In genomic region chr7:127992488-127993340, GRCm38 (mm10) we compare ENCODE assay signal across 8 mouse cellular contexts. TPM values are rescaled to one million over a fixed set of nuclear protein-coding genes. Genes with fewer than 3 reads are reported as not detected.
DNase-seq lines count a peak whose midpoint lies in the region; ATAC-seq lines count a peak whose summit lies in the region.

No protein-coding gene starts in this region.

- H3K9ac ChIP-seq in limb, embryonic 11.5 days (ENCODE audit: low read length), result no peak overlapping the region
- H3K9ac ChIP-seq in embryonic facial prominence, embryonic 14.5 days (ENCODE audit: low read depth, low read length), result peak overlapping the region; percentile 58
- H3K9ac ChIP-seq in neural tube, embryonic 15.5 days (replicated peaks), result no peak overlapping the region

- H3K36me3 ChIP-seq in limb, embryonic 11.5 days (ENCODE audit: control insufficient read depth, insufficient read depth, low read length), result peaks cover 2% of the 10 kb centered on the region
- peaks cover 50% of the 10 kb centered on the region for H3K36me3 ChIP-seq in limb, embryonic 10.5 days
- H3K36me3 ChIP-seq in embryonic facial prominence, embryonic 14.5 days (ENCODE audit: control insufficient read depth, insufficient read depth, low read length), result peaks cover 30% of the 10 kb centered on the region
- peaks cover 19% of the 10 kb centered on the region for H3K36me3 ChIP-seq in neural tube, embryonic 15.5 days

- no peaks in the 10 kb centered on the region for H3K9me3 ChIP-seq in limb, embryonic 11.5 days (ENCODE audit: control insufficient read depth, low read length)
- H3K9me3 ChIP-seq in limb, embryonic 10.5 days (replicated peaks), result no peaks in the 10 kb centered on the region
- H3K9me3 ChIP-seq in embryonic facial prominence, embryonic 14.5 days (ENCODE audit: control insufficient read depth, low read length), result no peaks in the 10 kb centered on the region
- no peaks in the 10 kb centered on the region for H3K9me3 ChIP-seq in neural tube, embryonic 15.5 days (replicated peaks)

- H3K4me2 ChIP-seq in limb, embryonic 11.5 days (ENCODE audit: low read depth, severe bottlenecking), result peak overlapping the region; percentile 40; the same call in 1 of the 2 replicates
- peak overlapping the region; percentile 58 for H3K4me2 ChIP-seq in embryonic facial prominence, embryonic 14.5 days (ENCODE audit: low read depth, low read length)
- H3K4me2 ChIP-seq in neural tube, embryonic 15.5 days, result peak overlapping the region; percentile 41

- H3K27me3 ChIP-seq in limb, embryonic 11.5 days (ENCODE audit: control insufficient read depth, insufficient read depth, low read length), result no peaks in the 10 kb centered on the region
- no peaks in the 10 kb centered on the region for H3K27me3 ChIP-seq in limb, embryonic 10.5 days (ENCODE audit: low read depth, poor library complexity, severe bottlenecking)
- no peaks in the 10 kb centered on the region for H3K27me3 ChIP-seq in embryonic facial prominence, embryonic 14.5 days (replicated peaks; ENCODE audit: control insufficient read depth, insufficient read depth, low read length)
- H3K27me3 ChIP-seq in neural tube, embryonic 15.5 days (replicated peaks), result no peaks in the 10 kb centered on the region

- H3K4me1 ChIP-seq in limb, embryonic 11.5 days (ENCODE audit: control insufficient read depth, insufficient read depth, low read length), result peaks cover 3% of the 10 kb centered on the region; the same call in 1 of the 2 replicates
- H3K4me1 ChIP-seq in limb, embryonic 10.5 days, result peaks cover 13% of the 10 kb centered on the region
- 0 out of 2 replicates have a peak, but pooled peaks cover 5% of the 10 kb centered on the region for H3K4me1 ChIP-seq in embryonic facial prominence, embryonic 14.5 days (ENCODE audit: control insufficient read depth, insufficient read depth, low read length)
- H3K4me1 ChIP-seq in neural tube, embryonic 15.5 days, result peaks cover 4% of the 10 kb centered on the region

- whole genome bisulfite sequencing in limb, embryonic 11.5 days, result 50% methylated on average over 5 of the region's 5 CpGs
- WGBS in limb, embryonic 10.5 days, result 48% methylated on average over 5 of the region's 5 CpGs
- 40% methylated on average over 5 of the region's 5 CpGs for WGBS in embryonic facial prominence, embryonic 14.5 days
- 56% methylated on average over 5 of the region's 5 CpGs for WGBS in neural tube, embryonic 15.5 days

- H3K4me3 ChIP-seq in limb, embryonic 11.5 days (ENCODE audit: low read depth, low read length), result 0 out of 2 replicates have a peak overlapping the region, but pooled peaks have one; percentile 2
- H3K4me3 ChIP-seq in limb, embryonic 10.5 days, result no peak overlapping the region
- peak overlapping the region; percentile 35 for H3K4me3 ChIP-seq in embryonic facial prominence, embryonic 14.5 days (ENCODE audit: low read depth, low read length)
- H3K4me3 ChIP-seq in neural tube, embryonic 15.5 days (replicated peaks), result peak overlapping the region; percentile 15

- H3K27ac ChIP-seq in limb, embryonic 11.5 days (replicated peaks; ENCODE audit: low read depth, low read length), result no peak overlapping the region; the same call in 1 of the 2 replicates
- H3K27ac ChIP-seq in limb, embryonic 10.5 days, result no peak overlapping the region
- peak overlapping the region; percentile 63; the same call in 1 of the 2 replicates for H3K27ac ChIP-seq in embryonic facial prominence, embryonic 14.5 days (replicated peaks; ENCODE audit: low read depth, low read length)
- no peak overlapping the region for H3K27ac ChIP-seq in neural tube, embryonic 15.5 days (replicated peaks)

- DNase-seq in limb, embryonic 11.5 days (ENCODE audit: low spot score), result no peak
- DNase-seq in limb, embryonic 10.5 days (ENCODE audit: low spot score), result no peak
- no peak for DNase-seq in embryonic facial prominence, embryonic 14.5 days (ENCODE audit: low spot score)
- peak; percentile 19 for DNase-seq in kidney, postnatal 14 days
- no peak for DNase-seq in testis, postnatal 10 days (ENCODE audit: low spot score)
- DNase-seq in cerebellum, adult 9-10 months, result no peak
- no peak for DNase-seq in adrenal gland, postnatal 36 days

- ATAC-seq in limb, embryonic 11.5 days (ENCODE audit: insufficient number of reproducible peaks, low FRiP score, low TSS enrichment, low read depth), result peak; percentile 29; the same call in 1 of the 2 replicates
- ATAC-seq in embryonic facial prominence, embryonic 14.5 days (ENCODE audit: low read depth), result peak; percentile 17
- ATAC-seq in neural tube, embryonic 15.5 days (ENCODE audit: low FRiP score), result no peak; the same call in 1 of the 2 replicates

RNA-seq across cellular contexts. Expression of gene Pycard, which starts 1.0 kb away (rescaled TPM):
- polyA plus RNA-seq in limb, embryonic 11.5 days (2014; fragmentation: Nextera tagmentation; extraction: Ambion mirVana), result 6.7 and 6.9 TPM in 2 replicates
- polyA plus RNA-seq in limb, embryonic 10.5 days (2016; fragmentation: Nextera tagmentation; extraction: Ambion mirVana), result 5.2 and 6.5 TPM in 2 replicates
- polyA plus RNA-seq in embryonic facial prominence, embryonic 14.5 days (2014; fragmentation: Nextera tagmentation; extraction: Ambion mirVana), result 78.6 and 81.1 TPM in 2 replicates
- 8.0 and 46.9 TPM in 2 replicates for polyA plus RNA-seq in neural tube, embryonic 15.5 days (2015; fragmentation: Nextera tagmentation; extraction: Ambion mirVana)
- 1 to 10 TPM; 3.6 to 5.4 TPM for total RNA-seq in adrenal gland, postnatal 36 days (2021)

RNA-seq across cellular contexts. Expression of gene Trim72, which starts 11.0 kb away (rescaled TPM):
- polyA plus RNA-seq in limb, embryonic 11.5 days (2014; fragmentation: Nextera tagmentation; extraction: Ambion mirVana), result 0.10 and 0.20 TPM in 2 replicates
- not detected in 2 replicates for polyA plus RNA-seq in limb, embryonic 10.5 days (2016; fragmentation: Nextera tagmentation; extraction: Ambion mirVana)
- polyA plus RNA-seq in embryonic facial prominence, embryonic 14.5 days (2014; fragmentation: Nextera tagmentation; extraction: Ambion mirVana), result 4.2 and 5.3 TPM in 2 replicates
- 0.31 and 0.40 TPM in 2 replicates for polyA plus RNA-seq in neural tube, embryonic 15.5 days (2015; fragmentation: Nextera tagmentation; extraction: Ambion mirVana)
- under 1 TPM in 1 of 2 experiments, not detected in 1; 0.20 TPM for total RNA-seq in adrenal gland, postnatal 36 days (2021)

RNA-seq across cellular contexts. Expression of gene Fus, which starts 25.5 kb away (rescaled TPM):
- polyA plus RNA-seq in limb, embryonic 11.5 days (2014; fragmentation: Nextera tagmentation; extraction: Ambion mirVana), result 62.7 and 63.1 TPM in 2 replicates
- 408 and 469 TPM in 2 replicates for polyA plus RNA-seq in limb, embryonic 10.5 days (2016; fragmentation: Nextera tagmentation; extraction: Ambion mirVana)
- polyA plus RNA-seq in embryonic facial prominence, embryonic 14.5 days (2014; fragmentation: Nextera tagmentation; extraction: Ambion mirVana), result 46.3 and 58.2 TPM in 2 replicates
- polyA plus RNA-seq in neural tube, embryonic 15.5 days (2015; fragmentation: Nextera tagmentation; extraction: Ambion mirVana), result 357 and 362 TPM in 2 replicates
- 100 to 1,000 TPM; 170 to 229 TPM for total RNA-seq in adrenal gland, postnatal 36 days (2021)

RNA-seq across cellular contexts. Expression of gene Prss36, which starts 46.2 kb away (rescaled TPM):
- polyA plus RNA-seq in limb, embryonic 11.5 days (2014; fragmentation: Nextera tagmentation; extraction: Ambion mirVana), result 11.5 and 13.3 TPM in 2 replicates
- polyA plus RNA-seq in limb, embryonic 10.5 days (2016; fragmentation: Nextera tagmentation; extraction: Ambion mirVana), result 9.7 and 10.1 TPM in 2 replicates
- 10.6 and 11.1 TPM in 2 replicates for polyA plus RNA-seq in embryonic facial prominence, embryonic 14.5 days (2014; fragmentation: Nextera tagmentation; extraction: Ambion mirVana)
- polyA plus RNA-seq in neural tube, embryonic 15.5 days (2015; fragmentation: Nextera tagmentation; extraction: Ambion mirVana), result 13.9 and 16.2 TPM in 2 replicates
- 10 to 100 TPM in 1 of 2 experiments, 1 to 10 TPM in 1; 6.7 to 10.7 TPM for total RNA-seq in adrenal gland, postnatal 36 days (2021)
